Mouse (Mus musculus): ENCODE data around the gene Olfr610. TPM values are rescaled to one million over a fixed set of nuclear protein-coding genes. Genes with fewer than 3 reads are reported as not detected.
"Not testable (repeated sequence)": the region's sequence is repeated elsewhere in the genome, so short reads cannot be mapped to it uniquely, and the experiment has no call there.

Gene Olfr610
- polyA plus RNA-seq (2012; fragmentation: generic; extraction: Trizol) = not detected
- long read RNA-seq, experiment 1 = 0 reads
- long read RNA-seq, experiment 2 = 0 reads

GRCm38 (mm10) chr7:103512022-103512421 lies at the start of gene Olfr610:
Gene Olfr610, minus strand, starts transcription at chr7:103512122.
- Histone ChIP-seq H3K36me3 (ENCODE audit: control insufficient read depth, insufficient read depth) (no peaks in the 10 kb centered on the region), H3K79me2 (ENCODE audit: control insufficient read depth, insufficient read depth) (no peaks in the 10 kb centered on the region), H3K79me3 (ENCODE audit: low read depth) (no peaks in the 10 kb centered on the region), H3K27me3 (ENCODE audit: control insufficient read depth, insufficient read depth, insufficient read length) (no peaks in the 10 kb centered on the region), H3ac (ENCODE audit: control insufficient read depth, insufficient read length, low read depth) (no peak within 1 kb of the TSS), H3K4me3 (ENCODE audit: insufficient read depth, poor library complexity, severe bottlenecking) (no peak within 1 kb of the TSS)
- TF ChIP-seq CTCF (IDR thresholded peaks at IDR 0.05; ENCODE audit: control insufficient read depth, insufficient read depth, insufficient read length) (no peak), CEBPB (IDR thresholded peaks at IDR 0.05; ENCODE audit: low read depth) (no peak), MAX (IDR thresholded peaks at IDR 0.05) (no peak), MYOG (IDR thresholded peaks at IDR 0.05; ENCODE audit: control insufficient read depth, extremely low read depth, insufficient read length) (no peak), FOSL1 (IDR thresholded peaks at IDR 0.05; ENCODE audit: insufficient read depth, low read length, poor library complexity, severe bottlenecking) (no peak), USF1 (IDR thresholded peaks at IDR 0.05; ENCODE audit: low read depth) (no peak), MYOD1 (IDR thresholded peaks at IDR 0.05; ENCODE audit: control insufficient read depth, insufficient read length, low read depth) (no peak)

DNA sequence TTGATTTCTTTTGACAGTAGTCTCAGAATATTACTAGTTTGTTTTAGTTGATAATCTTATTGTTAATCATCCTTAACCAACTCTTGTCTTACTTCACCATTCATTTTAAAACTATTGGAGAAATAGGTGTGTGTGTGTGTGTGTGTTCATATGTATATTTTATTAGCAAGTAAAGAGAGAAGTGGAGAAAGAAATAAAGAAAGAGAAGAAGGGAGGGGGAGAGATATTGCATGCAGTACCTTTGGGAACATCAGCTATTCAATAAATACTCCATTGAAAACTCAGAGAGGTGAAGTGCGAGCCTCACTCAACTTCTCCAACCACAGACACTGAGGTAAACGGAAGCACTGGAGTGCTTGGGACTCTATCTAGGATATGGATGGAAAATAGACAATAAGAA lies 43.9 kb upstream of the Olfr610 start, which contains the start of gene Olfr615:
TSS of gene Olfr615 (plus strand) at position 301 of the 400 bp plus-strand sequence.
- no peaks in the 10 kb centered on the region for H3K79me2 ChIP-seq (ENCODE audit: control insufficient read depth, insufficient read depth)
- no peak within 1 kb of the TSS for H3ac ChIP-seq (ENCODE audit: control insufficient read depth, insufficient read length, low read depth)
- H3K79me3 ChIP-seq (ENCODE audit: low read depth) = no peaks in the 10 kb centered on the region
- TF ChIP-seq MYOG (IDR thresholded peaks at IDR 0.05; ENCODE audit: control insufficient read depth, extremely low read depth, insufficient read length) = no peak
- no peak for TF ChIP-seq MAX (IDR thresholded peaks at IDR 0.05)
- TF ChIP-seq CTCF (IDR thresholded peaks at IDR 0.05; ENCODE audit: control insufficient read depth, insufficient read depth, insufficient read length) = no peak
- TF ChIP-seq FOSL1 (IDR thresholded peaks at IDR 0.05; ENCODE audit: insufficient read depth, low read length, poor library complexity, severe bottlenecking) = no peak
- no peak for TF ChIP-seq MYOD1 (IDR thresholded peaks at IDR 0.05; ENCODE audit: control insufficient read depth, insufficient read length, low read depth)
- no peak for TF ChIP-seq CEBPB (IDR thresholded peaks at IDR 0.05; ENCODE audit: low read depth)
- TF ChIP-seq USF1 (IDR thresholded peaks at IDR 0.05; ENCODE audit: low read depth) = no peak
- no peaks in the 10 kb centered on the region for H3K27me3 ChIP-seq (ENCODE audit: control insufficient read depth, insufficient read depth, insufficient read length)
- H3K36me3 ChIP-seq (ENCODE audit: control insufficient read depth, insufficient read depth) = no peaks in the 10 kb centered on the region
- no peak within 1 kb of the TSS for H3K4me3 ChIP-seq (ENCODE audit: insufficient read depth, poor library complexity, severe bottlenecking)

DNA sequence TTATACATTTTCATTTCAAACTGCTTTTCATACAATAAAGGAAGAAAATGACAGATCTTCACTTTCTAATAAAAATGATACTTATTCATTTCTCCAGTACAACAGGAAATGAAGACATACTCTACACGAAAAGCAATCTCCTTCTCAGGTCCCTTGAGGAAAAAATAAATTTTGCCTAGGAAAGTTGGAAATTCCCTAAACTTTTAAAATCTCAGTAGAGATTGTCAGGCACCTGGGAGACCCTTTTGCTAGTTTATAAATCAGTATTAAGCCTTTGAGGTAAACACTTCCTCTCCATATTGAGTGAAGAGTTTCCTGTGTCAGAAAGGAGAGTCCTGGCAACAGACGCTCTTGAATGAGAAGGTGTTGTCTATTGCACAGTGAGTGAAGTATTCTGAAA lies 35.9 kb upstream of the Olfr610 start, which contains the start of gene Olfr613:
TSS of gene Olfr613 (plus strand) at position 301 of the 400 bp plus-strand sequence.
- TF ChIP-seq USF1 (IDR thresholded peaks at IDR 0.05; ENCODE audit: low read depth) (no peak), CEBPB (IDR thresholded peaks at IDR 0.05; ENCODE audit: low read depth) (no peak), FOSL1 (IDR thresholded peaks at IDR 0.05; ENCODE audit: insufficient read depth, low read length, poor library complexity, severe bottlenecking) (no peak), MYOG (IDR thresholded peaks at IDR 0.05; ENCODE audit: control insufficient read depth, extremely low read depth, insufficient read length) (no peak), MAX (IDR thresholded peaks at IDR 0.05) (no peak), MYOD1 (IDR thresholded peaks at IDR 0.05; ENCODE audit: control insufficient read depth, insufficient read length, low read depth) (no peak), CTCF (IDR thresholded peaks at IDR 0.05; ENCODE audit: control insufficient read depth, insufficient read depth, insufficient read length) (no peak)
- Histone ChIP-seq H3K36me3 (ENCODE audit: control insufficient read depth, insufficient read depth) (no peaks in the 10 kb centered on the region), H3K79me2 (ENCODE audit: control insufficient read depth, insufficient read depth) (no peaks in the 10 kb centered on the region), H3K27me3 (ENCODE audit: control insufficient read depth, insufficient read depth, insufficient read length) (no peaks in the 10 kb centered on the region), H3K79me3 (ENCODE audit: low read depth) (no peaks in the 10 kb centered on the region), H3K4me3 (ENCODE audit: insufficient read depth, poor library complexity, severe bottlenecking) (no peak within 1 kb of the TSS), H3ac (ENCODE audit: control insufficient read depth, insufficient read length, low read depth) (no peak within 1 kb of the TSS)

DNA sequence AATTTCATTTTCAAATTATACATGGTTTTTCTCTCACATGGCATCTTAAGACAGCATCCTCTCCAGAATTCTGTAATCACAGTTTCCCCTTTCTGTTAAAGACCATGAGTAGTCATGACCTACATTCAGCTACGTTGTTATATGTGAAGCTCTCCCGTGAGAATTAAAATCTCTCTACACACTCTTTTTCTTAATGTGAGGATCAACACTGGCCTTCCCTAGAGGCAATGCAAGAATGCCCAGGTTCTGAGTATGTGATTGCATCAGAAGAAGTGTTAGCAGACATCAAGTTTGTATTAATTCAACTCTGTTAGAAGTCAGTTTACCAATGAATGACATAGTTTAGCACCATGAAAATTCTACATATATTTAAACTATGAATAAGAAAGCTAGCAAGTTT lies 30.7 kb upstream of the Olfr610 start, which contains the start of gene Olfr612:
TSS of gene Olfr612 (minus strand) at position 101 of the 400 bp plus-strand sequence.
- not testable (repeated sequence) for H3K27me3 ChIP-seq (ENCODE audit: control insufficient read depth, insufficient read depth, insufficient read length); H3K79me2 ChIP-seq (ENCODE audit: control insufficient read depth, insufficient read depth); H3K36me3 ChIP-seq (ENCODE audit: control insufficient read depth, insufficient read depth); H3K4me3 ChIP-seq (ENCODE audit: insufficient read depth, poor library complexity, severe bottlenecking); H3ac ChIP-seq (ENCODE audit: control insufficient read depth, insufficient read length, low read depth); H3K79me3 ChIP-seq (ENCODE audit: low read depth)

- not testable (repeated sequence) for H3K4me3 ChIP-seq (ENCODE audit: insufficient read depth, poor library complexity, severe bottlenecking); H3K79me2 ChIP-seq (ENCODE audit: control insufficient read depth, insufficient read depth); H3ac ChIP-seq (ENCODE audit: control insufficient read depth, insufficient read length, low read depth); H3K27me3 ChIP-seq (ENCODE audit: control insufficient read depth, insufficient read depth, insufficient read length); H3K36me3 ChIP-seq (ENCODE audit: control insufficient read depth, insufficient read depth); H3K79me3 ChIP-seq (ENCODE audit: low read depth)
These were observed 8.8 kb upstream of the Olfr610 start, which contains the start of gene Olfr611 for GRCm38 (mm10) chr7:103520746-103521145. Gene Olfr611, minus strand, starts transcription at chr7:103520846.

DNA sequence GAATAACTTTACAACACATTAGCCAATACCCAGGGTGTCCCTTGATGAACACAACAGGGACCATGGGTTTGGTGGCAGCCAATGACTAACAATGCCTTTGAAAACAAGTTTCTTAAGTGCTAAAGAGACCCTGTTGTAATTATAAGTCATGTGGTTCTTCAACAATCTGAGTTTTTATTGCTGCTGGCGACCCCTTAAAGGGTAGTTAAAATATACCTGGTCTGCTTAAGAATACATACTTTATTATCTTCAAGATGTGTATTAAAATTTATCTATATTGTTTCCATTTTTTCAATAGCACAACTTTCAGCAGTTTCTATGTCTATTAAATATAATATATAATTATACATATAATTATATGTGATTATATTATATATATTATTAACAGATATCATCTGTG lies 14.0 kb downstream of the Olfr610 start, which contains the start of gene Olfr609:
TSS of gene Olfr609 (minus strand) at position 101 of the 400 bp plus-strand sequence.
- Histone ChIP-seq H3K27me3 (ENCODE audit: control insufficient read depth, insufficient read depth, insufficient read length) (no peaks in the 10 kb centered on the region), H3K36me3 (ENCODE audit: control insufficient read depth, insufficient read depth) (no peaks in the 10 kb centered on the region), H3ac (ENCODE audit: control insufficient read depth, insufficient read length, low read depth) (no peak within 1 kb of the TSS), H3K79me2 (ENCODE audit: control insufficient read depth, insufficient read depth) (no peaks in the 10 kb centered on the region), H3K4me3 (ENCODE audit: insufficient read depth, poor library complexity, severe bottlenecking) (no peak within 1 kb of the TSS), H3K79me3 (ENCODE audit: low read depth) (no peaks in the 10 kb centered on the region)
- TF ChIP-seq FOSL1 (IDR thresholded peaks at IDR 0.05; ENCODE audit: insufficient read depth, low read length, poor library complexity, severe bottlenecking) = no peak
- TF ChIP-seq USF1 (IDR thresholded peaks at IDR 0.05; ENCODE audit: low read depth) = no peak
- no peak for TF ChIP-seq CTCF (IDR thresholded peaks at IDR 0.05; ENCODE audit: control insufficient read depth, insufficient read depth, insufficient read length)
- TF ChIP-seq MYOD1 (IDR thresholded peaks at IDR 0.05; ENCODE audit: control insufficient read depth, insufficient read length, low read depth) = no peak
- TF ChIP-seq MAX (IDR thresholded peaks at IDR 0.05) = no peak
- TF ChIP-seq CEBPB (IDR thresholded peaks at IDR 0.05; ENCODE audit: low read depth) = no peak
- TF ChIP-seq MYOG (IDR thresholded peaks at IDR 0.05; ENCODE audit: control insufficient read depth, extremely low read depth, insufficient read length) = no peak

- H3K4me3 ChIP-seq (ENCODE audit: insufficient read depth, poor library complexity, severe bottlenecking); H3ac ChIP-seq (ENCODE audit: control insufficient read depth, insufficient read length, low read depth); H3K36me3 ChIP-seq (ENCODE audit: control insufficient read depth, insufficient read depth); H3K79me3 ChIP-seq (ENCODE audit: low read depth); H3K79me2 ChIP-seq (ENCODE audit: control insufficient read depth, insufficient read depth); H3K27me3 ChIP-seq (ENCODE audit: control insufficient read depth, insufficient read depth, insufficient read length): not testable (repeated sequence)
These were observed 34.8 kb downstream of the Olfr610 start for GRCm38 (mm10) chr7:103477106-103477505.

Measured in C2C12 (cell line).